Mouse (Mus musculus) liver, postnatal 0 days (tissue): ENCODE measurements around the gene Catsperg1.
"Not testable (repeated sequence)": the region's sequence is repeated elsewhere in the genome, so short reads cannot be mapped to it uniquely, and the experiment has no call there.

Experiments
- CTCF ChIP-seq: sonication (generic); IDR thresholded peaks from 2 replicates; pipeline ENCODE4 v1.5.1; 2016; ENCODE audit warnings: antibody characterized with exemption, low read depth
- EP300 ChIP-seq: IDR thresholded peaks from 2 replicates; pipeline ENCODE4 v1.6.1; 2016; ENCODE audit warnings: antibody characterized with exemption, low read depth, mild to moderate bottlenecking

DNA sequence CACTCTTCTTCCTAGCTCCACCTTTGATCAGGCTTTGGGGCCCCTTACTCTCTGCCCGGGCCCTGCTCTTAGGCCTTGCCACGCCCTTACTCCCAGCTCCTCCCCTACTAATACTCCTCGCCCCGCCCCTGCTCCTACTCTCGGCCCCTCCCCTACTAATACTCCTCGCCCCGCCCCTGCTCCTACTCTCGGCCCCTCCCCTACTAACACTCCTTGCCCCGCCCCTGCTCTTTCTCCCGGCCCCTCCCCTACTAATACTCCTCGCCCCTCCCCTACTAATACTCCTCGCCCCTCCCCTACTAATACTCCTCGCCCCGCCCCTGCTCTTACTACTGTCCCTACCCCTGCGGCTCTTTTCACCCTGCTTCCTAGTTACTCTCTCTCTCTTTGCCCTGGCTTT lies 2.8 kb downstream of the Catsperg1 start:
- not testable (repeated sequence) for TF ChIP-seq EP300, CTCF
